Mouse (Mus musculus): Measurements from ENCODE around the gene Olfr788.

Olfr788 gene

DNA sequence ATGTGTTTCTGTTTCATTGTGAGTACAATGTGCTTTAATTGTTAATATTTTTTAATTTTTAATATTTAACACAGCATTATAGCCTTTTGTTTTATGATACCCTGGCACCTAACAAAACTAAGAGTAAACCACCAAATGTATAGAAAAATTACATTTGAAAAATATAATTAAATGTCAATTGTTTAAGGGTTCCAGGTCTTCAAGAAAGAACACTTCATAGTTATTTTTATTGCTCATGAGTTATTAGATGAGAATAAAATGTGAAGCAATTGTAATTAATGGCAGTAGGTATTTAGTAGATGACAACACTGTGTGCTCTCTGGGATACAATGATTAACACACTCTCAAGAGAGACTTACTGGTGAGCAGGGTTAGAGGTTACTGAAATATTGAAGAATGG lies at the start of gene Olfr788:
Gene Olfr788 (plus strand): TSS at position 301 of the 400 bp plus-strand sequence.
- no peak for DNase-seq (ENCODE audit: low read depth, low spot score)

DNA sequence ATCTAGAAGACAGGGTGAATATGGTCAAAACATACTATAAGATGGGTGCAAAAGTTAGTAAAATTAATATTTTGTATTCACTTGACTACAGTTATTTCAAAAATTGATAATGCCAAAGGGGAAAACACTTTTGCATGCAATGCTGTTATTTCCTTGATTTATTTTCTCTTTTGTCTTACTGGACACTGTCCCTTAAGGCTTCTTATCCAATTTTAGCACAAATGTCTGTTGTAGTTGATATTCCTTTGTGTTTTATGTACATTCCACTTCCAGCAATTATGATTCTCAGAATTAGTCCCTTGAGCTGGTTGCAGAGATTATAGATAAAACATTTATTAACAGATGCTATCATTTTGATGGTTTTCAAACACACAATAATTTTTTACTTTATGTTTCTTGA lies 43.8 kb upstream of the Olfr788 start, which contains the start of gene Olfr786:
Gene Olfr786 (plus strand): TSS at position 301 of the 400 bp plus-strand sequence.
- DNase-seq (ENCODE audit: low read depth, low spot score) = no peak

GRCm38 (mm10) chr10:129461562-129461961 lies 9.2 kb upstream of the Olfr788 start, which contains the start of gene Olfr787:
TSS of gene Olfr787 (plus strand) at chr10:129461862.
- no peak for DNase-seq (ENCODE audit: low read depth, low spot score)

GRCm38 (mm10) chr10:129473256-129473655 lies 2.5 kb downstream of the Olfr788 start:
- no peak for DNase-seq (ENCODE audit: low read depth, low spot score)

- no peak for DNase-seq (ENCODE audit: low read depth, low spot score)
Measured at GRCm38 (mm10) chr10:129473723-129474122, 2.9 kb downstream of the Olfr788 start.

DNA sequence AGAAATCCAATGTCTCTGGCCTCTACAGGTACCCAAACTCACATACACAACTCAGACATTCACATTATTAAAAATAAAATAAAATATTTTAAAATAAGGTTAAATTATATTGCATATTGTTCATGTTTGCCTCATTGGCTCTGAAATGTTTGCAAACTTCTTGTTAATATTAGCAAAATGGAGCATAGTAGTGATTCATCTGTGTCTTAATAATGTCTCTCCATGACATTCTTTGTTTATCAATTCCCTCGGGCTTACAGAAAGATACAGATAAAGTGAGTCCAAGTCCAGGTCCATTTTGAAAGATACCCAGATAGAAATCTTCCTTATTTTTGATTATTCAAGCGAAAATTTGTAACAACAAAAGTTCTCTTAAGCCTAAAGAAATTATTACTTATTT lies 13.7 kb downstream of the Olfr788 start, which contains the start of gene Olfr789:
Gene Olfr789 (plus strand): TSS at position 301 of the 400 bp plus-strand sequence.
- DNase-seq (ENCODE audit: low read depth, low spot score) = no peak

DNA sequence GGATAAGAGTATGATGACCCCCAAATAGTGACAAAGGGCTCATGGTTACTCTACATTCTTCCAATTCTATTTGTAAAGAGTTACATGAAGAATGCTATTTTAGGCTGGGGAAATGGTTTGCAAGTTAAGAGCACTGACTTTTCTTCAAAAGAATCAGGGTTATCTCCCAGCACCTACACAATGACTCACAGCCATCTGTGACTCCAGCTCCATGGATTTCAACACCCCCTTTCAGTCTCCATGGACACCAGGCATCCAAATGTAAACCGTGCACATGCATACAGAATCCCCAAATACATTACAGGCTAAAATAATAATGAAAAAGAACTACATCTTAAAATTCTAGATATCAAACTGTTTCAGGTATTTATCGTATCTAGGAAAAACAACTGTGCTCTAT lies 19.3 kb downstream of the Olfr788 start:
- no peak for DNase-seq (ENCODE audit: low read depth, low spot score)

DNA sequence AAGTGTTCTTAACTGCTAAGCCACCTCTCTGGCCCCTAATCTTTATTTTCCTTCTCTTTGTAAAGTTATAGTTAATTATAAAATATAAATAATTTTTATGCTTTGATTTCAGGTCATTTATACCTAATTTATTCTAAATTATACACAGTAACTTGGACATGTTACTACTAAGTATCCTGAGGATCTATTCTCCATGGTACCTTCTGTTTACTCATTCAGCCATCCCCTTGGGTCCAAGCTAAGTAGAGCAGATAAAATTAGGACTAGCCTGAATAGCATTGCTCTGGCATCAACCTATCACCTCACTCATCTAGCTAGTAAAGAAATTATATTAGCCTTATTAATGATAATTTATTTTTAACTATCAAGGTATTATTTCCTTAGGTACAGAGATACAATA lies 27.4 kb downstream of the Olfr788 start, which contains the start of gene Olfr790:
Gene Olfr790 (plus strand): TSS at position 301 of the 400 bp plus-strand sequence.
- DNase-seq (ENCODE audit: low read depth, low spot score) = no peak

DNA sequence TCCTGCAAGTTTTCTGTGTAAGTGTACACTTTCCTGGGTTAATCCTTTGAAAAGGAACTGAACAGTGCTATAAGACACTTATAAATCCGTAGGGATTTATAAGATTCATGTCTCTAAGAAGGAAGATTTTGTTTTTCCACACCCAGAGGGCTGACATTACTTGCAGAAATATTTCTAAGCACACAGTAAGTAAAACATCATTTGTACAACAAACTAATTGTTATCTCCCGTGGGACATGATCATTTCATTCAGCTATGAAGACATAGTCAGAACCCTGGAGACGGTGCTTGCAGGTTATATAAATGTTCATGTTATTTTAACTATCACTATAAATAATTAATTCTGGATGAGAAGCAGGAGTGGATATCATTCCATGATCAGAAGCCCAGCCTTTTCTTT lies 50.7 kb downstream of the Olfr788 start, which contains the start of gene Olfr791:
Gene Olfr791 (plus strand): TSS at position 301 of the 400 bp plus-strand sequence.
- no peak for DNase-seq (ENCODE audit: low read depth, low spot score)

All from retina, postnatal 7 days (tissue).